Mouse (Mus musculus): ENCODE results near the gene Ccnt1.

Gene Ccnt1

DNA sequence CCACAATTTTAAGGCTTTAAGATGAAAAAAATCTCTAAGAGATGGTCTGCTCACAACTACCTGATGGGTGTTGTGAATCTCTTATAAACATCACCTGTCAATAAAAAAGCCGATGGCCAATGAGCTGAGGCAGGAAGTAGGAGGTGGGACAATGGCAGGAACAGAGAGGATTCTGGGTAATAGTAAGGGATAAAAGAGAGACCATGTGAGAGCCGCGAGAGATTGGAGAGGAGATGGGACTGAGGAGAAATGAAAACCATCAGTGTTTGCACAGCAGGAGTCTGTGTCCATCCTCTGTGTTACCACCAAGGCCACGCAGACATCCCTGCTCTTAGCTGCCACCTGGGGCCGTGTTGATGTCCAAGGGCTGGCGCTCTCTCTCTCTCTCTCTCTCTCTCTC, 63.4 kb downstream of the Ccnt1 start:
- DNase-seq: no peak

DNA sequence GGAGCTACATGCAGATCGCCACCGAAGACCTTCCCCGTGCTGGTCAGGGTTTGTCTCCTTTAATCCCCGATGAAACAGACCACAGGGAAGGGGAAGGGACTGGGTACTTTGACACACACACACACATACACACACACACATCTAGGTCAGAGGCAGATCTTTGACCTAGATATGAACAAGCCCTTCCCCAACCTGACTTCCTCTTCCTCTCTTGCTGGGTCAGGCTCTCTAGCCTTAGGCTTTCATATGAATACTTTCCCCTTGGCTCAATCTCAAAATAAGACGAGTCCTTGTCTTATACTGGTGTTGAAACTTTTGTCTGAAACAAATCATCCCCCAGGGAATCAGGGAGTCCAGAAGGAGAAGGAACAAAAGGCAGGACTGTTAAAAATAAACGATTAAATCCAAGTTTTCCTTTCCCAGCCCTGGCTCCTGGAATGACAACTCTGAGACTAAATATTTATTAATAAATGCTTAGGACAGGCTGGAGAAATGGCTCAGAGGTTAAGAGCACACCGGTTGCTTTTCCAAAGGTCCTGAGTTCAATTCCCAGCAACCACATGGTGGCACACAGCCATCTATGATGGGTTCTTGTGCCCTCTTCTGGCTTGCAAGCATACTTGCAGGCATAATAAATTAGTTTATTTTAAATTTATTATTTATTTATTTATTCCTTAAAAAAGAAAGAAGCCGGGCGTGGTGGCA, 64.3 kb downstream of the Ccnt1 start:
- DNase-seq: no peak

DNA sequence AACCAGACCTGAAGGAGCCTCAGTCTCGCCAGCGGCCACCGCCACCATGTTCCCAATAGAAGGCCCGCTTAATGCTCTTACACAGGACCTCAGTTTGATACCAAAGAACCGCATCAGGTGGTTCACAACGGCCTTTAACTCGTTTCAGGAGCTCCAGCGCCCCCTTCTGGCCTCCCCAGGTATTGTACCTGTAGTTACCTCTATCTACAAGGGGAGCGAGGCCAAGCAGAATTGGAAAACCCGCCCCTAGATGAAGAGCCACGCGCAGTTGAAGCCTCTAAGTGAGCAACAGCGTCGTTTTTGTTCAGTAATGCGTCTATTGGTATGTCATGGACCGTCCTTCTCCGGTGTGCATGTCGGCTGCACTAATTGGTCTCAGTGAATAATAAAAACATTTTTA, 66.2 kb downstream of the Ccnt1 start:
- DNase-seq: peak; percentile 70

DNA sequence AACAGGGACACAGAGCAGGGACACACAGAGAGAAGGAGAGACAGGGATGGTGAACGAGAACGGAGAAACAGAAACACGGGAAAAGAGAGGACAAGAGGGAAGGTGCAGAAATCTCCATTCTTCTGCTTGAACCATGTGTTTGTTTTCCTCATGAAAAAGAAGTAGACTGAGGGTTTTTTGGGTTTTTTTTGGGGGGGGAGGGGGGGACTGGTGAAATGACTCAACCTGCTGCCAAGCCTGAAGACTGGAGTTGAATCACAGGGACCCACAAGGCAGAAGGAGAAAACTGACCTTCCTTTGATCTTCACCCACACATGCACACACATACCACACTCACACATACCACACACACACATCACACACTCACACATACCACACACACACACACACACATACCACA, 67.4 kb downstream of the Ccnt1 start:
- no peak for DNase-seq

GRCm38 (mm10) chr15:98497631-98498030, 73.1 kb downstream of the Ccnt1 start:
- no peak for DNase-seq

GRCm38 (mm10) chr15:98492102-98492501, 78.6 kb downstream of the Ccnt1 start, which contains the start of gene Olfr279:
Gene Olfr279, plus strand, starts transcription at chr15:98492402.
- no peak for DNase-seq

DNA sequence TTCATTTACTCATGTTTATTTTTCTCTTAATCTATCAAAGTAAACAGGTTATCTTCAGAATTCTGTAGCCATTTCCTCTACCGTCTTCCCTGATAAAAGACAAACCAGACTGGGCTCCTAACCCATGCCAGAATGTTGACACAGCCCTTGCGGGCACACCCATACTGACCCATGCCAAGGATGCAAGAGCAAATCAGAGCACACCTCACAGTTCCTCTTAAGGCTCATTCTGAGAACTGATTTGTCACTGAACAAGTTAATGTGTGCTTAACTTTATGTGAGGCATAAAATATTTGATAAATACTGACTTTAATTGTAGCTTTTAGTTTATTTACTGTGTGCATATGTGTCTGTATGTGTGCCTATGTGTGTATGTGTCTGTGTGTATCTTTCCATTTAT, 79.4 kb downstream of the Ccnt1 start:
- no peak for DNase-seq
